Mouse (Mus musculus): Measurements from ENCODE around the gene Scarf2.

DNA sequence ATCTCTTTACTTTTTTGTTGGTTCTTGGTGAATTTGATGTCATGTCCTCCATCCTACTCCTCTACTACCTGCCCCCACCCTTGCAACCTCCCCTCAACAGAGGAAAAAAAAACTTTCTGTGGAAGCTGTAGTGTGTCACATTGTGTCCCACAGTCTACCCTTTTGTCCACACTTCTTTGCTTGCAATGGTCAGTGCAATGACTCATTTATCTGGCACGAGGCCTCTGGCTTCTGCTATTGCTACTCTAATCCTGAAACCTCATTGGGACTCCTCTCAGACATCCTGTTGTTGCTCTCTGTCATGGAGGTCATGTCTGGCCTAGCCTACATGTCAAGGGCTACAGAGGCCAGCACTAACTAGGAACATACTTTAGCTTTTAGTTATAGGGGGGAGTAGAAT, 43.4 kb upstream of the Scarf2 start:
- TF ChIP-seq CTCF (IDR thresholded peaks at IDR 0.05; ENCODE audit: low read depth, low read length) = no peak
- no peak for TF ChIP-seq TAL1 (conservative IDR thresholded peaks at IDR 0.05; ENCODE audit: low read depth, low read length)
- no peak for TF ChIP-seq GATA2 (IDR thresholded peaks at IDR 0.05; ENCODE audit: borderline replicate concordance, low read depth, low read length)

All from G1E (cell line).